Mouse (Mus musculus) retina, postnatal 7 days (tissue): Measurements from ENCODE around the gene Pon2.

Source experiments
- DNase-seq: peaks from one replicate; pipeline ENCODE4 v3.0.0-alpha.2; 2012; ENCODE audit warnings: low read depth, low spot score

Gene Pon2

GRCm38 (mm10) chr6:5292841-5293240 lies 5.4 kb downstream of the Pon2 start:
- no peak for DNase-seq

- DNase-seq = no peak
Measured at GRCm38 (mm10) chr6:5291450-5291849, 6.8 kb downstream of the Pon2 start.

GRCm38 (mm10) chr6:5287919-5288318 lies 10.3 kb downstream of the Pon2 start:
- DNase-seq = no peak

DNA sequence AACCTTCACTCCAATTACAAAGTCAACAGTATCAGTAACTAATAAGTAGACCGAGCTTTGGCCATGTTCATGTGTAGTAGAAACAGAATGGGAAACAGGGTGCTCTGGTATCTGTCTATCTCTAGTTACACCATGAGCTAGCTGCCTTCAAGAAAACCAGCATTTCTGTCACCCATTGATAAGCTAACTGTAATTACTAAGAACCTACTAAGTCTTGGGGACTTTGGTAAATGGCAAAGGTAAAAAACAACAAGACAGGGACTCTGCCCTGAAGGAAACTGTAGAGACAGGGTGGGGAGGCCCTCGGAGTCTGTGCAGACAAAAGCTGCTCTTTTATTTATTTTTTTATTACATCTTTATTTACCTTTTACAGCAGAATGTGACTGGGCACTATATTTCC lies 10.9 kb downstream of the Pon2 start:
- DNase-seq = no peak

GRCm38 (mm10) chr6:5282418-5282817 lies 15.8 kb downstream of the Pon2 start:
- DNase-seq = no peak

DNA sequence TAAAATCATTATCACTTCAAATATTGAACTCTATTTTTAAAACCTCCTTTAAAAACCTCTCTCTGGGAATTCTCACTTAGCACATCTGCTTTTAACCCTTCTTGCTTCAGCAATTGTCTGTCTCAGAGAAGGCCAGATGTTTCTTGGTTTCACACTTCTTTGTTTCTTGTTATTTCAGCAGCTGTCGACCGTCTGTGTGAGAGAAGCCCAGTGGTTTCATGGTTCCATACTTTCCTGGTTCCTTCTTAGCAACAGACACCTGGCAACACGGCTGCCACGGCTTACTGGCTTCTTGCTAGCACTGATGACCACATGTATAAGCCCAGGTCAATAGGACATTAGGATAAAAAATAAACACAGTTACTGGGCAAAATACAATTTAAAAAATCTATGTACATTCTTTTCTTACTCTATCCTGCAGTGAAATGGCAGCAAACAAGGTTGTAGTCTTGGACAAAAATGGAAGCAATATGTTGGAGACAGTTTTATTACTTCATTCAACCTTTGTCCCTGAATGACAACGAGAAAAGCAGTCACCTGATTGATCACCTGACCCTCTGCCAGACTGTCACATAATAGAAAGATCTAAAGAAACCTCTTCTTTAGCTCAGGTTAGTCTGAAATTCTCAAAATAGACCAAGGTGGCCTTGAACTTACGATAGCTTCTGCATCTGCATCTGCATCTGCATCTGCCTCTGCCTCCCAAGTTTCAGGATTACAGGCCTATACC lies 17.5 kb downstream of the Pon2 start:
- DNase-seq = no peak

DNA sequence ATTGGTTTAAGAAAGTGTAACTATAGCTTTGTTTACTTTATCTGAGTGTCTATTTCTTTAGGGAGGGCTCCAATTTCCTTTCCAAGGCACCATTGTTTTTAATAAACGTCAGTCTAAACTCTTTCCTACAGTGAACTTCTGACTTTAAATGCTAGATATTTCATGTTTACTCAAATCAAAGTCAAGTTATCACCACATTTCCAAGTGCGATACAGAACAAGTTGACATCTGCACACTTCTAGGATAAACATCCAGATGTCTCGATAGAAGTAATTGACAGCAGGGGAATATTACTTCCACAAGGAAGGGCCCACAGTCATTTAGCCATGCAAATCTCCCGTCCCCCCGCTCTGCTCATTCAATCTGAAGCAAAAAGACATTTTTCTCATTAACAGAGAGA lies 20.3 kb downstream of the Pon2 start:
- DNase-seq = no peak

GRCm38 (mm10) chr6:5269641-5270040 lies 28.6 kb downstream of the Pon2 start:
- no peak for DNase-seq

DNA sequence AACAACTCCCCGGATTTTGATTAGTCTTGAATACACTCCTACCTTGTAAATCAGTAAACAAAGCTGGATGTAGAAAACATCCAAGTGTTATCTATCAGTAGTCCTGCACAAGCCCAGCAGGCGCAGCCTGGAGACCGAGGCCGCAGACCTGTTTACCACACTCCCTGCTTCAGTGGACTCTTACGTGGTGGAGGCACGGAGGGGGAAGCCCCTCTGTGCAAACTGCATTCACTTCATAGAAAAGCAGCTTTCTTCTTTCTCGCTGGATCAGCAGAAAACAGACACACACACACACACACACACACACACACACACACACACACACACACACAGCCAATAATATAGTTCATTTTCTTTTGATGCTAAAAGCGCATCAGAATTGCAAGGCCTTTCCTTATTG lies 33.5 kb downstream of the Pon2 start:
- DNase-seq = no peak

- DNase-seq = no peak
Measured at GRCm38 (mm10) chr6:5263250-5263999, 34.8 kb downstream of the Pon2 start.

GRCm38 (mm10) chr6:5262322-5263249 lies 35.7 kb downstream of the Pon2 start:
- no peak for DNase-seq

- no peak for DNase-seq
Measured at GRCm38 (mm10) chr6:5255722-5256451, 42.4 kb downstream of the Pon2 start, which contains the start of gene Pon3. Gene Pon3 (minus strand): TSS chr6:5256286.

DNA sequence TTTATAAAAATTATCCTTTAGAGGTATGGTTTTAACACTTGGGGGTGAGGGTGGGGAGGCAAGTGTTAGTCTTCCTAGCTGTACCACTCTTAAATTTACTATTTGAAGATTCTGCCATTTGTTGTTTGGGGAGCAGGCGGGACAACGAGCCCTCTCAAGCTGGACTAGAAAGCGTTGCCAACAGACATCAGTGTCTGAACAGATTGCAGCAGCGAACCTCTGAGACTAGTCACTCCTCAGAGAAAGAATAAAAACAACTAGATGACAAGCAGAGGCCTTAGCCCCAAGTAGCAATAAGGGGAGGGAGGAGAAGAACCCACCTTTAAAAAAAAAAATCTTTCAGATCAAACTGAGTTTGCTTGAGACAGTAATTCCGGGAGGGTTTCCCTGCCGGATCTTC lies 43.0 kb downstream of the Pon2 start:
- DNase-seq = no peak

DNA sequence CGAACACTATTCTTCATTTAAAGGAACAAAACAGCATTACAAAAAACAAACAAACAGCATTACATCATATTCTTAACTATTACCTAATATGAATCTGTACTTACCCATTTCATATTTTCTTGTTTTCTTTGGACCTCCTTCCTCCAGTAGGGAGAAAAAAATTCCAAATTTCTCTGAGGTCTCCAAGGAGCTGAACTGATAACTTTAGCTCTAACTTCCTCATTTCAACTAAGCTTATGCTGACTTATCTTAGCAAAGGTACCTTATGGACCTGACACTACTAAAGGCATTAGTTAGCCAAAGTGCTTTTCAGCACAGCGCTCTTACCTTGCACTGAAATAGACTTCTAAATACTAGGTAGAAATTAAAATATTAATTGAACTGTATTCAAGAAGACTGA lies 43.4 kb downstream of the Pon2 start:
- DNase-seq = no peak

DNA sequence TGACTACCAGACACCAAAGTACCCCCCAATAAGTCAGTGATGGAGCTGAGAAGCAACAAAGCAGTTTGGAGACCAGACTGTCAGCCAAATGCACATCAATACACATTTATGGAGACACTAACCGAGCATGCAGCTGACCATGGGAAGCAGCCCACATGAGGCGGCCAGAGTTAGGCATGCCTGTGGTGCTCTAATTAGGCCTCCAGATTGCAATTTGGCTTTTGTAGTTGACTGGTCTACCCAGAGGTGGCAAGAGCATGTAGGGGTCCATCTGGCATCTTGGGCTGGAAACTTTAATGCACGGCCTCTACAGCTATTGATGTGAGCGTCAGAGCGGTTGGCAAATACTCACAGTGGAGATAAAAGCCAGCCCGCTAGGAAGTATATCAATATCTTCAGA lies 52.3 kb downstream of the Pon2 start:
- DNase-seq = no peak

GRCm38 (mm10) chr6:5238799-5239198 lies 59.5 kb downstream of the Pon2 start:
- no peak for DNase-seq

- DNase-seq = no peak
Measured at GRCm38 (mm10) chr6:5237510-5237909, 60.7 kb downstream of the Pon2 start.

GRCm38 (mm10) chr6:5236843-5237371 lies 61.3 kb downstream of the Pon2 start:
- DNase-seq = no peak

- DNase-seq = no peak
Measured at GRCm38 (mm10) chr6:5234563-5234962, 63.7 kb downstream of the Pon2 start.

DNA sequence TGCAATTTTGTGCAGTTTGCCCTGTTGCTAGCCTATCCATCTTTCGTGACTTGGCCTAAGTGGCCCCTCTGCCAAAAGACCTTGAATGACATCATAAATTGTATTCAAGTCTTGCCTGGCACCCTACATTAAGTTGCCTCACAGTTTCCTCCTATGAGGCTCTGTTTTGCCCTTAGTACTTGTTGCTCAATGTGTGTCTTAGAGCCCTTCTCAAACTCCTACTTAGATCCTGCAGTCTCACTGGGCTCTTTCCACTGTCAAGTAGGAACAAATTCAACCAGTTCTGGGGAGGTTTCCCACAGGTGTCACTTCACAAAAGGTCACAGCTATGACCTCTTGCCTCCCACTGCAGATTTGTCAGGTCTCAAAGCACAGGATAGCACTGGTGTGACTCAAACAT lies 64.4 kb downstream of the Pon2 start:
- DNase-seq = no peak

GRCm38 (mm10) chr6:5232022-5232421 lies 66.2 kb downstream of the Pon2 start:
- no peak for DNase-seq
